Comparison of ENCODE assay signal across 8 mouse cellular contexts in genomic region chr1:192722147-192722546, GRCm38 (mm10). TPM values are rescaled to one million over a fixed set of nuclear protein-coding genes. Genes with fewer than 3 reads are reported as not detected.
DNase-seq lines count a peak whose midpoint lies in the region; ATAC-seq and TF ChIP-seq lines count a peak whose summit lies in the region.

No protein-coding gene starts in this region.

- no peak for ATAC-seq in hindbrain, postnatal 0 days
- no peak for ATAC-seq in limb, embryonic 11.5 days (ENCODE audit: insufficient number of reproducible peaks, low FRiP score, low TSS enrichment, low read depth)
- ATAC-seq in erythroblast, adult 5-6 weeks (replicated peaks; ENCODE audit: low FRiP score, poor library complexity, severe bottlenecking) = no peak

- peak; percentile 9 for DNase-seq in ovary, postnatal 10 days (ENCODE audit: low spot score)
- no peak for DNase-seq in ovary, adult 18-20 months (ENCODE audit: low spot score)
- DNase-seq in adrenal gland, postnatal 10 days = peak; percentile 82
- DNase-seq in embryo, embryonic 11.5 days (ENCODE audit: low read depth, low spot score) = peak; percentile 52
- peak; percentile 76 for DNase-seq in hindbrain, postnatal 0 days (ENCODE audit: low spot score)
- DNase-seq in limb, embryonic 11.5 days (ENCODE audit: low spot score) = peak; percentile 87
- DNase-seq in retina, postnatal 7 days (ENCODE audit: low read depth, low spot score) = peak; percentile 53

- no peaks in the 10 kb centered on the region for H3K9me3 ChIP-seq in hindbrain, postnatal 0 days (ENCODE audit: low read length)
- H3K9me3 ChIP-seq in limb, embryonic 11.5 days (ENCODE audit: control insufficient read depth, low read length) = no peaks in the 10 kb centered on the region

- H3K4me1 ChIP-seq in hindbrain, postnatal 0 days (ENCODE audit: insufficient read depth, low read length) = no peaks in the 10 kb centered on the region
- H3K4me1 ChIP-seq in limb, embryonic 11.5 days (ENCODE audit: control insufficient read depth, insufficient read depth, low read length) = no peaks in the 10 kb centered on the region

- H3K4me2 ChIP-seq in hindbrain, postnatal 0 days (ENCODE audit: low read depth, low read length) = no peak overlapping the region
- no peak overlapping the region for H3K4me2 ChIP-seq in limb, embryonic 11.5 days (ENCODE audit: low read depth, severe bottlenecking)

- no peak overlapping the region for H3K27ac ChIP-seq in hindbrain, postnatal 0 days
- H3K27ac ChIP-seq in limb, embryonic 11.5 days (replicated peaks; ENCODE audit: low read depth, low read length) = no peak overlapping the region

- H3K4me3 ChIP-seq in hindbrain, postnatal 0 days (ENCODE audit: low read length) = no peak overlapping the region
- H3K4me3 ChIP-seq in limb, embryonic 11.5 days (ENCODE audit: low read depth, low read length) = no peak overlapping the region

- peak; percentile 81 for TF ChIP-seq CTCF in hindbrain, postnatal 0 days (IDR thresholded peaks at IDR 0.05; ENCODE audit: low read depth)

- no peaks in the 10 kb centered on the region for H3K36me3 ChIP-seq in hindbrain, postnatal 0 days (ENCODE audit: insufficient read depth, low read length)
- H3K36me3 ChIP-seq in limb, embryonic 11.5 days (ENCODE audit: control insufficient read depth, insufficient read depth, low read length) = no peaks in the 10 kb centered on the region

- no peaks in the 10 kb centered on the region for H3K27me3 ChIP-seq in hindbrain, postnatal 0 days (ENCODE audit: insufficient read depth, low read length)
- no peaks in the 10 kb centered on the region for H3K27me3 ChIP-seq in limb, embryonic 11.5 days (ENCODE audit: control insufficient read depth, insufficient read depth, low read length)

- 35% methylated on average over 5 of the region's 5 CpGs for WGBS in hindbrain, postnatal 0 days
- WGBS in limb, embryonic 11.5 days = 35% methylated on average over 5 of the region's 5 CpGs

- no peak overlapping the region for H3K9ac ChIP-seq in hindbrain, postnatal 0 days (replicated peaks; ENCODE audit: low read length)
- H3K9ac ChIP-seq in limb, embryonic 11.5 days (ENCODE audit: low read length) = no peak overlapping the region

RNA-seq across cellular contexts. Expression of gene Hhat, which starts 48.9 kb away (rescaled TPM):
- total RNA-seq in adrenal gland, postnatal 10 days (2021) = 1 to 10 TPM; 6.8 to 7.3 TPM
- 5.4 and 6.9 TPM in 2 replicates for total RNA-seq in hindbrain, postnatal 0 days (2014; rRNA removed)
- polyA plus RNA-seq in hindbrain, postnatal 0 days (2015; fragmentation: Nextera tagmentation; extraction: Ambion mirVana) = 3.5 and 3.7 TPM in 2 replicates
- 12.3 and 16.6 TPM in 2 replicates for polyA plus RNA-seq in limb, embryonic 11.5 days (2014; fragmentation: Nextera tagmentation; extraction: Ambion mirVana)
- total RNA-seq in erythroblast, adult 5-6 weeks (2015; ENCODE audit: low replicate concordance) = 0.63 TPM in 1 of 2 replicates, not detected in the other
- total RNA-seq in erythroblast, adult 5-6 weeks (2017; ENCODE audit: low replicate concordance) = not detected in 2 replicates
